Mouse (Mus musculus) kidney, postnatal 36 days (tissue): ENCODE measurements around the gene Palld.

ENCODE experiments used
- DNase-seq, 2 experiments: peaks; one replicate each; pipeline ENCODE4 v3.0.0; 2021 to 2022; ENCODE audit warnings: mixed read lengths in 2 of 2

The Palld gene

DNA sequence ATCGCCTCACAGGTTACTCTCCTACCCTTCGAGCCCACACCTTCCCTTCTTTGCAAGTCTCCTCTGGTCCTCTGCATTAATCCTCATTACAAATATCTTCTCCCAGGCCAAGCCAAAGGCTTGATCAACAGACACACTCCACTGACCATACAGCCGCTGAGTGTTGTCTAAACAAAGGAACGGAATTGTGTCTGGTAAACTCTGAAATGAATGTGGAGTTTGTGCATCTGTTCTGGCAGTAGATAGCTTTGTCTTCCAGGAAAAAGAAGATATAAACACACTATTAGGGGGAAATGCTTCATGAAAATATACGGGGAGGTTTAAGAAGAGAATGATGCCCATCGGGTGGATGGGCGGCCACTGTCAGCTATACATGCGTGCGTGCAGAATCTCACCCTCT is 180.3 kb downstream of the Palld start:
- DNase-seq, result no peak

DNA sequence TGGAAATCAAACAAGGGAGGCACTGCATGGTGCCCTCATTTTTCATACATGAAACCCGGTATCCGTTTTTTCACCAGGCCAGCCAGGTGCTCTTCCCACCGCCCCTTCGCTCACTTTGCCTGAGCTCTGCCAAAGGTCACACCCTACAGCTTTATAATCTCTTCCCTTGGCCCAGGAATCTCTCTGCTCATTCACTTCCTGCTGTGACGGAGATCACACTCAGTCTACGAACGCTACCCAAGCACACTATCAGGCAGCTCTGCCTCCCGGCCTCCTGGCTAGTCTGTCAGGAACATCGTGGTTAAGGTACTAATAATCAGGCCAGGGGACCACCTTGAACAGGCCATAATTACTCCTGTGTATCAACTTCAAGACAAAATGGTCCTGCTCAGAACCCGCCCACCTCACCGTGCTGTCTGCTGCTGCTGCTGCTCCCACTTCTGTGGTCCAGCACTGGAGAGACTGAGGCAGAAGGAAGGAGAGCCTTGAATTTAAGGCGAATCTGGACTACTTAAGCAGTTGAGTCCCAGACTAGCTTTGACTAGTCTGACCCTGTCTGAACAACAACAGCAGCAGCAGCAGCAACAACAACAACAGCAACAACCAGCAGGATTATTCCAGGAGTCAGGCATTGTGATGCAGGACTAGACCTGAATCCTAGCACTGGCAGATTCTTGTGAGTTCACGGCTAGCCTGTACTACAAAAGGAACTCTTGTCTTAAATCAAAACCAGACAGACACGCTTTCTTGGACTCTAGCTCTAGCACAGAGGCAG is 187.0 kb downstream of the Palld start:
- DNase-seq, result no peak

DNA sequence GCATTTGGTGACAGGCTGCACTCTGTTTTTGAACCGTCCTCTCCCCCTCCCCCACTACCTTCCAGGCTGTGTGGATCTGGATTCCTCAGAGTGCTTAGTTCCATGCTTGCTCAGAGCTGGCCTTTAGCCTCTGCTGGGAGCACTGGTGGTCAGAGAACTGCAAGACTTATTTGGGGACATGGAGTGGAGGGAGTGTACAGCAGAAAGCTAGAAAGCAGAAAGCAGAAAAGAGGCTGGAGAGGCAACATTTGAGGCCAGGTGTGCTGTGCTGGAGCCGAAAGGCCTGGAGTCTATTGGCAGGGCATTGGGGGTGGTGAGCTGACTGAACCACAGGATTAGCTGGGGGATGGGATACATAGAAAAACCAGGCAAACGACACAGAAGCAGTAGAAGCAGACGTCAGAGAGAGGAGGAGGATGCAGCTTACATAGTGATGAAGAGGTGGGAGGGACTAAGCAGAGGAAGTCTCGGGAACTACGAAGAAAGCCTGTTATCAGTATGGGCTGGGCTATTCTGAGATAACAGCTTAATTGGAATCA is 188.1 kb downstream of the Palld start:
- no peak for DNase-seq

DNA sequence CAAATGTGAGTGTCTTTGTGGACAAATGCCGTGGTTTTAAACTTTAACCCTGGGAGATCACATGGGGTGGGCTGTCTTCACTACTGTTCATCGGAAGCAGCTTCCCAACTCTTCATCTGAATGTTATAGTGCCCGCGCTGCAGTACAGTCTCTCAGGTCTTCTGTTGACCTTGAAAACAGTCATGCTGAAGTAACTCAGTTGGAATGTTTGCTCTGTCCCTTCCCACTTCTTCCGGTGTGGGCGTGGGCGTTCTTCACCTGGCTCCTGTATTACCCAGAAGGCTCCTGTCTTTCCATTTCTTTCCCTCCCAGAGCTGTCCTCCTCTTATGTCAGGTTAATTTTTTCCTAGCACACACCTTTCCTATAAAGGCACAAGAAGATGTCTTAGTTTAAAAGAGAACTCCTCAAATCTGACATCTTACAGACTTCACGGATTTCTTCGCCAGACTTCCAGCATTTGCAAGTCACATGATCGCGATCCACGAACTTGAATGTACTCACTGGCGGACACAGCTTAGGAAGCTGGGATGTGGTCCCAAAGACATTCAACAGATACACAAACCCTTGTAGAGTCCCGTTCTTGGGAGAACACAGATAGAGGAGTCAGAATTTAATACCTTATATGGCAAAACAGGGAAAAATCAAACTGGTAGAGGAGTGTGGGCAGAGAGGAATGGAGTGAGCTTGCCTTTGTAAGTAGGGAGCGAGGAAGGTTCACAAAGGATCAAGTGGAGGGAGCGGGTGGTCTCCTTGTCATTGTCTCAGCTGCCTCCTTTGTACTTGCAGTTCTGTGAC is 189.1 kb downstream of the Palld start:
- no peak for DNase-seq

DNA sequence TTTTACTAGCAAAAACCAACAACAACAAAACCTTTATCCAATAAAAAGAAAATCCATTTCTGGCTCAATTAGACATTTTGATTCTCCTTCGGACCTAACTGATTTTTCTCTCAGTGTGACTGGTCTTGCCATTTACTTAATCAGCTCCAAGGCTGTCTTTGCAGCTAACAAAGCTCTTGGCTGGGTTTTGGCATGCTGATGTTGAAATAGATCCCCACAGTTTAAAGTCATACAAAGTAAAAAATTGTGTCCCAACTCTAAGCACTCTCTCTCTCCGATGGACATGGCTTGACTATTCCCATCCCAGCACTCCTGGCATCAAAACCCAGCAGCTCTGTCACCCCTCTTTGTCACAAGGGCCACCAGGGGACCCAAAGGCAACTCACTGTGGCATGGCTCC is 190.1 kb downstream of the Palld start:
- no peak for DNase-seq

DNA sequence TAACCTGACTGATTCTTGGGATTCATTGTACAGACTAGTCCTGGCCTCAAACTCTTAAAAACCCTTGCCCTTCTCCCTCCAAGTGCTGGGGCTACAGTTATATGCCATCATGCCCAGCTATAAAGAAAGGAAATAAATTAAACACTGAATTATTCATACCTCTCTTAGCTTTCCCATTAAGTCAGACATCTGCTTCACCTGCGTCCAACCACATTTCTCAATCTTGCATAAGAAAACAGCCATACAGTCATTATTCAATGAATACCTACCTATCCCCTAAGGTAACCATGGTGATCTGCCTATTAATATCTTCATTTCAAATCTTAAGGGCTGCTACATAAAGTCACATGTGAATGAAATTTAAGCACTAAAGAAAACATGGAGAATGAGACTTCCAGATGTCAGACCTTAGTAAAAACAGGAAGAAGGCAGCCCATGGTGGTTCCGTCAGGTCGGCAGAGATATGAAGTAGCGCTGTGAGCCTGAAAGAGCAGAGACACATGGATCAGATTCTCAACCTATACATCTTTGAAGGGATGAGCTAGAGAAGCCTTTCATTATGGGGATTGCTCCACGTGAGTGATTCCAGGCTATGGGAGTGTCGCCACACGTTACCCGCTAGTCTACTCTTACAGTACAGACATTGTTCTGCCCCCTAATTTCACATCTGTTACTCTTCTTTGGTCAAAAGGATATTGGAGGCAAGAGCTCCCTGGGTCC is 193.7 kb downstream of the Palld start:
- DNase-seq, result no peak

DNA sequence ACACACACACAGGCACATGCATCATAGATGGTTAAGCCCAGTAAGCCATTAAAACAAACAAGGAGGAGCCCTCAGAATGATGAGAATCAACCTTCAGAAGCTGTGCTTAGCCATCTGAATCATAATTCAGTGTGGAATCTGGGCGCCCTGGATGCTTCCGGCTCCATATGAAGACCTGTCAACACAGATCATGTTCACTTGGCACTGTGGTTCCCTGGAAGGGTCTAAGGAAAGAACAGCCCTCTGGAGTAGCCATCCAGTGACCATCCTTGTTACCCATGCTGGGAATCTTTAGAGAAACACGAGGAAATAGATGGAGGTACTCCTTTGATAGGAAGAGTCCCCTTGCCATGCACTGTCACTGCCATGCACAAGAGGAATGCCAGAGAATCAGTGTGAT is 197.0 kb downstream of the Palld start:
- DNase-seq, result no peak

DNA sequence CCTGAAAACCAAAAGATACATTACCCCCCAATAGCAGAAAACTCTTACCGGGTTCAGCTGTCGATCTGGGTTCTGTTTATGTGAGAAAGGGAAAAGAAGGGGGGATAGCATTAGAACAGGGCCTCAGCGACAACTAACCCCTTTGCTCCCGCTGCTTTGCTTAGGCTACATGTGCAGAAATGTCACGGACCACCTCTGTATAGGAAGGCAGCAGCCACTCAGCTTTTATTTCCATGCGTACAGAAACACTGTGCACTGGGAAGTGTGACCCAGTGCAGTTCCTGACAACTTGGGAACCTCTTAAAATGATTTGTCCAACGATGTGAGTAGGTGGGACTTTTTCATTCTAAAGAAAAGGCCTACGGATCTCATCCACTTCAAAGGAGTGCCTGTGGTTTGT is 200.4 kb downstream of the Palld start:
- no peak for DNase-seq

DNA sequence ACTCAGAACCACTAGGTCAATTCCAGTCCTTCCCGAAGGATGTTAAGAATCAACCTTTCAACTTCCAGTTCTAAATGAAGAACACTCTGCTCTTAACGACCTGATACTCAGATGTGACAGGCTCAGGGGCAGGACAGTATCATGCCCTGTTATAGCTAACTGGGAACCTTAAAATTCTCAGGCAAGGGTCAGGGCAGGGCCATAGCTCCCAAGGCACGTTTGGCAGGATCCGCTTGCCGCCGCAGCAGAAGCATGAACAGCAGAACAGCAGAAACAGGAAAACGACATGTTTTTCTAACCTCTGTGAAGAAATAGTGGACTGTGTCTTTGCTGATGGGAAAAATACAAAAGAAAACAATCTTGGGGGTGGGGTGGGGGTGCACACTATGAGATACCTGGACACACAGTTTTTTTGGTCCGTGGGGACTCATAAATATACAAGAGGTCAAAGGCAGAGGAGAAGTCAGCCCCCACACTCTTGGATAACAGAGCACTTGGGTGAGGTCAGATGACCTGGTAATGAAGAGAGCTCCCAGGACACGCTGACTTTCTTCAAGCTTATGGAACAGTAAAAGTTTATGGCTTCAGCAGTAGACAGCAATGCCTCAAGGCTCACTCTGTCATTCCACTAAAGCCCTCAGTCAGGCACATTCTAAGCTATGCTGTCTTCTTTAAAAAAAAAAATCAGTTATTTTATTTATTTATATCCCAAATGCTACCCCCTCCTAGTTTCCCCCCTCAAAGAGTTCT is 201.4 kb downstream of the Palld start:
- peak; percentile 25 to 49 for DNase-seq

DNA sequence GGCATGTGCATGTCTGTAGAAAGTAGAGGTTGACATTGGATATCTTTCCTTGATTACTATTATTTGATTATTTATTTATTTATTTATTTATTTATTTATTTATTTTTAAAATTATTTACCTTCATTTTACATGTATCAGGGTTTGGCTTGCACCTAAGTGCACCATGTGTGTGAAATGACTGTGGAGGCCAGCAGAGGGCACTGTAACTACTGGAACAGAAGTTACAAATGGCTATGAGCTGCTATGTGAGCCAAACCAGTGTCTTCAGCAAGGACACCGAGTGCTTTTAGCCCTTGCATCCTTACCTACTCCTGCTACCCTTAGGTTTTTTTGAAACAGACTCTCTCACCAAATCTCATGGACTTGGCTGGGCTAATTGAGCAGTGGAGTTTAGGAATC is 202.2 kb downstream of the Palld start:
- DNase-seq, result peak; percentile 29 to 65

DNA sequence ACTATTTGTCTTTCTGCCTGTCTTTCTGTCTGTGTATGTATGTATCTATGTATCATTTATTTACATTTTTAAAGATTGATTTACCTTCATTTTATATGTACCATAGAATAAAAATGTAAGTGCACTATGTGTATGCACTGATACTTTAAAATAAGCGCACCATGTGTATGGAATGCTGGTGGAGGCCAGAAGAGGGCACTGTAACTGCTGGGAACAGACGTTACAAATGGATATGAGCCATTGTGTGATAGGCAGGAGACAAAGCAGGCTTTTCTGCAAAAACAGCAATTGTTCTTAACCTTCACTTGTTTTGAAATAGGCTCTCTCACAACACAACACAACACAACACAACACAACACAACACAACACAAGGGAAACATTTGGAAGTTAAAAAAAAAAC is 203.5 kb downstream of the Palld start:
- peak in 1 of 2 experiments; percentile 8 for DNase-seq

DNA sequence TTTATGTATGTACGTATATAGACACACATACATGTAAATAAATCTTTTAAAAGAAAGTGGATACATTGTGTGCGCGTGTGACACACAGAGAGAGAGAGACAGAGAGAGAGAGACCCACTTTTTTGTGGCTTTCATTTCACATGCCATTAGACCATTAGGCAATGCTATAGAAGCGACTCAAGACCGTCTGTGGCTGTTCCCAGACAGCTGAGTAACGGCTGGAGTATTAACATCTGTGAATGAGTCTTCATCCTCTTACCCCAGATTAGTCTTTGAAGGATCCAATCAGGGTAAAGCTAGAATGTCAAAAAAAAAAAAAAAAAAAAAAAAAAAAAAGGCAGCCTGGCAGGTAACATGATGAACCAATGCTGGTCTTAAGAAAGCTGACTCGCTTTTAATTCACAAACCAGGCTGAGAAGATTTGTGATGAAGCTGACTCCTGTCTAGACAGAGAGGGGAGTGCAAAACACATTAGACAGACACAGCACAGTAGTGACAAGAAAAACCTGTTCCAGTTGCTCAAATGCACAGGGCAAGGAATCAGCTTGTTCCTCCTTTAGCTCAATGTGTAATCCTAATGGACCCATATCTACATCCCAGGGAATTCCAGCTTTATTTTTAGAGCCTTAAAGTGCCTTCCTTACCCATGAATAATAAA is 204.6 kb downstream of the Palld start:
- no peak for DNase-seq

DNA sequence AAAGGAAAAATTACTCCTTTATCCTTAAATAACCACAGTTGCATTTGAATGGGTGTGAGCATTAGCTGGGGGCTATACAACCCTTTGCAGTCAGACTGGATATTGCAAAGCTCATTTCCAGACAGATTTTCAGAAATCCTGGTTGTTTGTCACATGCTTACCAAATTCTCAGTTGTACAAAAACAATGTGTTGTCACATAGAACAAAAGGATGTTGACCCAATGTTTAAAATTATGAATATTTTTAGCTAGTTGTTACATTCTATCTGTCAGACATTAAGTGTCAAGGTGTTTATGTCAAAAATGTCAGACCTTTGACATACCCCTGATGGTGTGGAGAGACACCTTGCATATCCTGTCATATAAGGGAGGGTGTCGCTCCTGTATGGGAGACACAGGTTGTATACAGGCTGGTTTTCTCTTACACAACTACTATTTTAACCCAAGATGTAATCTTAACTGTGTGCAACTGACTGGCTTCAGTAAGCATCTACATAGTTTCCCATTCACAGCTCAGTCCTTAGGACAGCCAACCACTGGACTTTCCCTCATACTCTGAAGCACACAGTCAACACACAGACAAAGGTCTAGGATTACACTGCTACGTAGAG is 205.5 kb downstream of the Palld start:
- no peak for DNase-seq

DNA sequence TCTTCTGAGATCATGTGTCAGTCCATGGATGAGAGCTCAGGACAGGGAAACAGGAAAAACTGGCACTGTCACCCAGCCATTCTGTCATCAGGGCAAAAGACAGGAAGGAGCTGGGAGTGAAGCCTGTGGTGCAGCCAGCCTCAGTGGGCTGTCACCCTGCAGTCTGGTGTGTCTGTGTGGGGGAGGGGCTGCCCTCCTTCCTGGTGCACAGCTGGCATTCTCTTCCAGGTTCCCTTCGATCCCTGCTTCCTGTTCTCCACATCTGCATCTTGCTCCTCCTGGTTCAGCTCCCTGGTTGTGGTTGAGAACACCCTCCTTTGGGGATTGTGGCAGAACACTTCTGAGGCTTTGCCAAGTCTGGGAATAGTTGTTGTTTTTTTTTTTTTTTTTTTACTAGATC is 207.1 kb downstream of the Palld start:
- DNase-seq, result peak in 1 of 2 experiments; percentile 10

DNA sequence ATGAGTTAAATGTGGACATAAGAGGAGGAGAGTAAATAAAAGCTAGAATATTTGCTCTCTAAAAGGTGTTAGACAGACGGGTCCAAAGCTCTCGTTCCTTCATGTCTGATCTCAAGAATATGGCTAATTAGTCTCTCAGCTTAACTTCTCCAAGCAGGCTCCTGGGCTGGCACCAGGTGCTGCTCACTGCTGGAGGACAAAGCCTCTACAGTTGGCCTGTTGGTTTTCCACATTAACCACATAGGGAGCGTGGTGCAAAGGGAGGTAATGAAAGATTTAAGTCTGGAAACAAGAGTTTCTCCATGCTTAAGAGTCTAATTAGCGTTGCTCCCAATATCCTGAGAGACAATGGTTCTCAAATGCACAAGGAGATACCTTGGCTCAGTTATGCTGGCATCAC is 209.6 kb downstream of the Palld start:
- no peak for DNase-seq

DNA sequence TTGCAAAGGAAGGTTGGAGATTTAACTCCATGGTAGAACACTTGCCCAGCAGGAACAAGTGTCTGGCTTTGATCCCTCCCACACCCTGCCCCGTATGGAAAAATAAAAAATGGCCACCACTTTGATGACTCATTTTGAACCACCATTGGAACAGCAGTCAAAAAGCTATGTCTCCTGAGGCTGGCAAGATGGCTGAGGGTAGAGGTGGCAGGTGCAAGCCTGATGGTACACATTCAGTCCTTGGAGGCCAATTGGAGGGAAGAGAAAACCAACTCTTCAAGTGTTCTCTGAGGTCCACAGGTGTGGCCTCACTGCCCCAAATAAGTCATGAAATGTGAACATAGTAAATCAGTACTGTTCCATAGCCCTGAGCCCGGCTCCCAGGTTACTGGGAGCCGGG is 210.4 kb downstream of the Palld start:
- DNase-seq, result no peak

DNA sequence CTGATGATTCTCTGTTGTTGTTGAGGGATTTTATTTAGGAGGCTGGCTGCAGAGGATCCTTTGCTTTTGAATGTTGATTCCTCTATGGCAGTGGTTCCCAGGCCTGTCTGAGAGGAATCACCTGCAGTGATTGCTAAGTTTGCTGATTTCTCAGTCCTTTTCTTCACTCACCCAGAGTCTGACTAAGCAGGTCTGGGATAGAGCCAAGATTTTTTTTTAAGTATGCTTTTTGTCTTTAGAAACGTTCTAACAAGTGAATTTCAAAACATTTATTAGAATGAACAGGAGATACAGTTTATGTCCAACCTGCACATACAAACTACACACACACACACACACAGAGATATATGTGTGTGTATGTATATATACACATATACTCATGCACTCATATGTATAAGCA is 211.1 kb downstream of the Palld start:
- DNase-seq, result no peak

DNA sequence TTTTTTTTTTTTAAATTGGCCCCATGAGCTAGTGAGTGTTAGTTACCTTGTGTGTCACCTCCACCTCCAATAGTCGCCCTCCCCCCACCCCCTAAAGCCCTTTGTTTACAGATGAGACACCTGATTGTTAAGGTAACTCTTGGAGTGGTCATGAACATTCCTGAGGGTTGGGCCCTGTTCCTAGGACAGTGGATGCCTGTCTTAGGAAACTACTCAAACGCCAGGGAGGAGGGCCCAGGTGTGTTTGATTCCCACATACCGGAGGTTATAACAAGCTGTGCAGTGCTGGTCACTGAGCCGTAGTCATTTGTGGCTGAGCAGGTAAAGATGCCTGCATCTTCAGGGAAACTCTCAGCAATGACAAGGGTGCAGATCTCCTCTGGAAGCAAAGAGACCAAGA is 215.4 kb downstream of the Palld start:
- no peak for DNase-seq

DNA sequence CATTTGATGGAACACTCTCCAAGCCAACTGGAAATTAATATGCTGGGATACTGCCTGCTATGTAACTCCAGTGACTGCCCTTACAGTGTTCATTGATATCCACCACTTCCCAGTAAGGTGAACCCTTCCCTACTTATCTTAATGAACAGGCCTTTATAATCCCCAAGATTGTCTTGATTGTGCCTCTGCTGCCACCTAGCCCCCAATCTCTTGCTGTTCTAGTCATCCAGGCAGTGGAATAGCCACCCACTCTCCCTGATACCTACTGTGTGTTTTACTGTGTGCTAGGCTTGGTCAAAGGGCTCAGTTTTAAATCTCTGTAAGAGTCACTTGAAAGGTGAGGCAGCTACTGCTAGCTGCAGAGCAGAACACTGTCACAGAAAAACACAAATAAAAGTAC is 216.2 kb downstream of the Palld start:
- peak; percentile 57 to 78 for DNase-seq

DNA sequence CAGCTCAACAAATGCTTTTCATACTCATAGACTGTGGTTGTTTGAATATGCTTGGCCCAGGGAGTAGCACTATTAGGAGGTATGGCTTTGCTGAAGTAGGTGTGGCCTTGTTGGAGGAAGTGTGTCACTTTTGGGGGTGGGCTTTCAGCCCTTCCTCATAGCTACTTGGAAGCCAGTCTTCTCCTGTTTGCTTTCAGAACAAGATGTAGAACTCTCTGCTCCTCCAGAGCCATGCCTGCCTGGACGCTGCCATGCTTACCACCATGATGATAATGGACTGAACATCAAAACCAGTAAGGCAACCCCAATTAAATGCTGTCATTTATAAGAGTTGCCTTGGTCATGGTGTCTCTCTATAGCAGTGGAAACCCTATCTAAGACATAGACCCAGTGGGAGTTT is 217.2 kb downstream of the Palld start:
- no peak for DNase-seq

DNA sequence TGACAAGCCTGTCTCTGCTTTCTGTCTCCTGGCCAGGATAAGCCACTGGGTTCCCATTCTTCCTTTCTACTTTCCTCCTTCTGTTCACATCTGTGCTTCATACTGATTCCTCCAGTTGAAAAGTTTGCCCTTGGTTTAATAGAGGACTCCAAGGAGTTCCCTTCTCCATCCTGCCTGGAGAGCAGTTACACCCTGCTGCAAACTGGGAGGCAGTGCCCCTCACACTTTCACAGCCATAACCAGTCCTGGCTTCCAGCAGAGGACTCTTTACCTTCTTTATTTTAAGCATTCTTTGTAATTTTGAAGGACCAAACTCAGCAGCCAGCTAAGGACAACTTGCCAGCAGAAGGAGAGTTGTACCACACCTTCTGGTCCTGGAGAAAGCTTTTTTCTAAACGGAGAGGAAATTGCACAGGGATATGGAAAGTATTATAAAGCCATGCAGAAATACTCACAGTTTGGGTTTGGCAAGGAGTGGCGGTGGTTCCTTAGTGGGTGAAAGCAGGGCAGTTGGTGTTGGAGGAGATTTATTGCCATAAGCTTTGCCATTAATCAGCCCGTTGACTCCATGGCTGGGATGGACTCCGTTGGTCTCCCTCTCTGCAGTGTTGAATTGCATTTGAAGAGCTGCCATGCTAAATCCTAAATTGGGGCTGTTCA is 218.1 kb downstream of the Palld start:
- no peak for DNase-seq
